Mouse (Mus musculus): ENCODE measurements around the gene Shd. TPM values are rescaled to one million over a fixed set of nuclear protein-coding genes. Genes with fewer than 3 reads are reported as not detected.

Shd gene
- polyA plus RNA-seq, 1 experiment from 2014 or later = not detected

- CTCF ChIA-PET = interaction anchor here (1.7 kb wide), 1 partner anchor 29 kb away, joined by 3 read pairs; the partner anchor contains the start of gene Sh3gl1
- H3K27me3 ChIP-seq = no peaks in the 10 kb centered on the region
- in situ Hi-C loops (cut with MboI; ENCODE audit: low pct_unique_long_range_greater_than_20kb) = loop anchor here (25.0 kb wide), 1 partner anchor 295 kb away; the partner anchor contains the start of gene Pot1b
- DNase-seq (ENCODE audit: low read depth, low spot score) (no peak), ATAC-seq (no peak)
- POLR2A ChIA-PET = no interaction called here
- TF ChIP-seq CTCF (IDR thresholded peaks at IDR 0.05) = no peak
These were observed 36.7 kb downstream of the Shd start for GRCm38 (mm10) chr17:56006956-56007355.

- ATAC-seq = peak; percentile 3
- POLR2A ChIA-PET = interaction anchor here (1.1 to 2.3 kb wide), 3 partner anchors 10 to 13 kb away, joined by 3 to 10 read pairs (median 6); no protein-coding TSS in a partner anchor
- in situ Hi-C loops (cut with MboI; ENCODE audit: low pct_unique_long_range_greater_than_20kb) = loop anchor here (25.0 kb wide), 1 partner anchor 295 kb away; the partner anchor contains the start of gene Pot1b
These were observed 37.4 kb downstream of the Shd start for GRCm38 (mm10) chr17:56007444-56008355.

GRCm38 (mm10) chr17:56008356-56009087 lies 38.3 kb downstream of the Shd start:
- ChIA-PET POLR2A (interaction anchor here (0.8 to 2.3 kb wide), 7 partner anchors 9 to 32 kb away, joined by 3 to 10 read pairs (median 6); partner anchors contain the start of genes Chaf1a, Fsd1 and Sh3gl1), CTCF (interaction anchor here (1.0 to 3.4 kb wide), 10 partner anchors 9 to 306 kb away, joined by 3 to 48 read pairs (median 4); partner anchors contain the start of genes Sh3gl1 and Ubxn6)
- peak; percentile 87 for ATAC-seq
- no peaks in the 10 kb centered on the region for H3K27me3 ChIP-seq
- in situ Hi-C loops (cut with MboI; ENCODE audit: low pct_unique_long_range_greater_than_20kb) = loop anchor here (25.0 kb wide), 1 partner anchor 296 kb away; the partner anchor contains the start of gene Pot1b
- DNase-seq (ENCODE audit: low read depth, low spot score) = peak; percentile 89
- no peak for TF ChIP-seq CTCF (IDR thresholded peaks at IDR 0.05)

More at GRCm38 (mm10) chr17:56007444-56008355, 37.4 kb downstream of the Shd start:
- DNase-seq (ENCODE audit: low read depth, low spot score) = no peak
- no peaks in the 10 kb centered on the region for H3K27me3 ChIP-seq
- CTCF ChIA-PET = interaction anchor here (1.0 to 3.4 kb wide), 6 partner anchors 20 to 305 kb away, joined by 3 to 48 read pairs (median 6); partner anchors contain the start of genes Sh3gl1 and Ubxn6
- TF ChIP-seq CTCF (IDR thresholded peaks at IDR 0.05) = no peak

- in situ Hi-C loops (cut with MboI; ENCODE audit: low pct_unique_long_range_greater_than_20kb) = loop anchor here (25.0 kb wide), 1 partner anchor 297 kb away; the partner anchor contains the start of gene Pot1b
- ChIA-PET CTCF (interaction anchor here (0.8 to 3.4 kb wide), 13 partner anchors 8 to 307 kb away, joined by 3 to 48 read pairs (median 4); partner anchors contain the start of genes Chaf1a, Sh3gl1 and Ubxn6), POLR2A (interaction anchor here (0.7 to 2.3 kb wide), 10 partner anchors 8 to 69 kb away, joined by 3 to 10 read pairs (median 6); partner anchors contain the start of genes Chaf1a, Fsd1 and Sh3gl1)
- H3K27me3 ChIP-seq = no peaks in the 10 kb centered on the region
- no peak for TF ChIP-seq CTCF (IDR thresholded peaks at IDR 0.05)
- no peak for DNase-seq (ENCODE audit: low read depth, low spot score)
- peak; percentile 95 for ATAC-seq
These were observed 39.1 kb downstream of the Shd start for GRCm38 (mm10) chr17:56009088-56009961.

- DNase-seq (ENCODE audit: low read depth, low spot score) = no peak
- POLR2A ChIA-PET = interaction anchor here (0.7 to 2.3 kb wide), 6 partner anchors 8 to 68 kb away, joined by 3 to 10 read pairs (median 7); partner anchors contain the start of gene Sh3gl1
- TF ChIP-seq CTCF (IDR thresholded peaks at IDR 0.05) = no peak
These were observed 39.6 kb downstream of the Shd start for GRCm38 (mm10) chr17:56009962-56010240.

GRCm38 (mm10) chr17:56010255-56010654 lies 40.0 kb downstream of the Shd start:
- POLR2A ChIA-PET = interaction anchor here (1.2 to 2.3 kb wide), 5 partner anchors 7 to 34 kb away, joined by 5 to 10 read pairs (median 8); partner anchors contain the start of gene Sh3gl1
- H3K27me3 ChIP-seq = no peaks in the 10 kb centered on the region
- DNase-seq (ENCODE audit: low read depth, low spot score) (no peak), ATAC-seq (no peak)
- CTCF ChIA-PET = interaction anchor here (0.8 to 3.4 kb wide), 8 partner anchors 7 to 308 kb away, joined by 3 to 48 read pairs (median 7); partner anchors contain the start of genes Chaf1a and Sh3gl1
- in situ Hi-C loops (cut with MboI; ENCODE audit: low pct_unique_long_range_greater_than_20kb) = loop anchor here (10.0 to 25.0 kb wide), 2 partner anchors 45 to 298 kb away; partner anchors contain the start of gene Pot1b
- no peak for TF ChIP-seq CTCF (IDR thresholded peaks at IDR 0.05)

More at GRCm38 (mm10) chr17:56009962-56010240, 39.6 kb downstream of the Shd start:
- in situ Hi-C loops (cut with MboI; ENCODE audit: low pct_unique_long_range_greater_than_20kb) = loop anchor here (10.0 to 25.0 kb wide), 2 partner anchors 45 to 298 kb away; partner anchors contain the start of gene Pot1b
- H3K27me3 ChIP-seq = no peaks in the 10 kb centered on the region
- CTCF ChIA-PET = interaction anchor here (0.8 to 3.4 kb wide), 10 partner anchors 8 to 307 kb away, joined by 3 to 48 read pairs (median 4); partner anchors contain the start of genes Chaf1a and Sh3gl1
- ATAC-seq = no peak

- no peak for DNase-seq (ENCODE audit: low read depth, low spot score)
- ChIA-PET CTCF (interaction anchor here (0.6 to 3.4 kb wide), 4 partner anchors 7 to 308 kb away, joined by 3 to 48 read pairs (median 11); partner anchors contain the start of gene Sh3gl1), POLR2A (interaction anchor here (1.9 kb wide), 1 partner anchor 13 kb away, joined by 5 read pairs; no protein-coding TSS in a partner anchor)
- in situ Hi-C loops (cut with MboI; ENCODE audit: low pct_unique_long_range_greater_than_20kb) = loop anchor here (10.0 to 25.0 kb wide), 2 partner anchors 46 to 298 kb away; partner anchors contain the start of gene Pot1b
- no peak for ATAC-seq
- TF ChIP-seq CTCF (IDR thresholded peaks at IDR 0.05) = no peak
- no peaks in the 10 kb centered on the region for H3K27me3 ChIP-seq
These were observed 40.4 kb downstream of the Shd start for GRCm38 (mm10) chr17:56010681-56011080.

- TF ChIP-seq CTCF (IDR thresholded peaks at IDR 0.05) = no peak
- DNase-seq (ENCODE audit: low read depth, low spot score) = no peak
- ChIA-PET CTCF (interaction anchor here (0.6 to 3.2 kb wide), 2 partner anchors 16 to 23 kb away, joined by 3 to 48 read pairs; partner anchors contain the start of gene Sh3gl1), POLR2A (no interaction called here)
- H3K27me3 ChIP-seq = no peaks in the 10 kb centered on the region
- ATAC-seq = no peak
- in situ Hi-C loops (cut with MboI; ENCODE audit: low pct_unique_long_range_greater_than_20kb) = loop anchor here (10.0 to 25.0 kb wide), 2 partner anchors 47 to 299 kb away; partner anchors contain the start of gene Pot1b
These were observed 41.2 kb downstream of the Shd start for GRCm38 (mm10) chr17:56011441-56011840.
